Mouse (Mus musculus): ENCODE results near the gene Wnt3a.
"Not testable (repeated sequence)": the region's sequence is repeated elsewhere in the genome, so short reads cannot be mapped to it uniquely, and the experiment has no call there.

Gene Wnt3a

GRCm38 (mm10) chr11:59228122-59228953, 62.2 kb downstream of the Wnt3a start, which contains the start of gene Arf1:
Gene Arf1, minus strand, starts transcription at chr11:59228270.
- in situ Hi-C loops (cut with MboI; ENCODE audit: low pct_unique_long_range_greater_than_20kb in 1 of 2, low sequenced_read_pairs in 2 of 2, unreplicated experiment in 1 of 2) = no loop called here

GRCm38 (mm10) chr11:59227604-59228121, 62.9 kb downstream of the Wnt3a start:
- in situ Hi-C loops (cut with MboI; ENCODE audit: low pct_unique_long_range_greater_than_20kb in 1 of 2, low sequenced_read_pairs in 2 of 2, unreplicated experiment in 1 of 2) = no loop called here

- in situ Hi-C loops (cut with MboI; ENCODE audit: low pct_unique_long_range_greater_than_20kb in 1 of 2, low sequenced_read_pairs in 2 of 2, unreplicated experiment in 1 of 2) = no loop called here
These were observed 63.6 kb downstream of the Wnt3a start for GRCm38 (mm10) chr11:59226787-59227603.

- in situ Hi-C loops (cut with MboI; ENCODE audit: low pct_unique_long_range_greater_than_20kb in 1 of 2, low sequenced_read_pairs in 2 of 2, unreplicated experiment in 1 of 2) = no loop called here
These were observed 64.3 kb downstream of the Wnt3a start for GRCm38 (mm10) chr11:59226251-59226650.

GRCm38 (mm10) chr11:59225167-59225566, 65.4 kb downstream of the Wnt3a start:
- in situ Hi-C loops (cut with MboI; ENCODE audit: low pct_unique_long_range_greater_than_20kb in 1 of 2, low sequenced_read_pairs in 2 of 2, unreplicated experiment in 1 of 2) = no loop called here

- in situ Hi-C loops (cut with MboI; ENCODE audit: low pct_unique_long_range_greater_than_20kb in 1 of 2, low sequenced_read_pairs in 2 of 2, unreplicated experiment in 1 of 2) = no loop called here
These were observed 66.1 kb downstream of the Wnt3a start for GRCm38 (mm10) chr11:59224470-59224869.

GRCm38 (mm10) chr11:59224025-59224424, 66.5 kb downstream of the Wnt3a start:
- in situ Hi-C loops (cut with MboI; ENCODE audit: low pct_unique_long_range_greater_than_20kb in 1 of 2, low sequenced_read_pairs in 2 of 2, unreplicated experiment in 1 of 2) = no loop called here

- in situ Hi-C loops (cut with MboI; ENCODE audit: low pct_unique_long_range_greater_than_20kb in 1 of 2, low sequenced_read_pairs in 2 of 2, unreplicated experiment in 1 of 2) = no loop called here
These were observed 68.2 kb downstream of the Wnt3a start for GRCm38 (mm10) chr11:59222306-59222705.

GRCm38 (mm10) chr11:59221604-59222003, 68.9 kb downstream of the Wnt3a start:
- in situ Hi-C loops (cut with MboI; ENCODE audit: low pct_unique_long_range_greater_than_20kb in 1 of 2, low sequenced_read_pairs in 2 of 2, unreplicated experiment in 1 of 2) = no loop called here

- in situ Hi-C loops (cut with MboI; ENCODE audit: low pct_unique_long_range_greater_than_20kb in 1 of 2, low sequenced_read_pairs in 2 of 2, unreplicated experiment in 1 of 2) = no loop called here
These were observed 71.5 kb downstream of the Wnt3a start for GRCm38 (mm10) chr11:59219064-59219463.

GRCm38 (mm10) chr11:59218389-59218998, 72.1 kb downstream of the Wnt3a start:
- in situ Hi-C loops (cut with MboI; ENCODE audit: low pct_unique_long_range_greater_than_20kb in 1 of 2, low sequenced_read_pairs in 2 of 2, unreplicated experiment in 1 of 2) = no loop called here

GRCm38 (mm10) chr11:59216955-59217354, 73.6 kb downstream of the Wnt3a start:
- in situ Hi-C loops (cut with MboI; ENCODE audit: low pct_unique_long_range_greater_than_20kb in 1 of 2, low sequenced_read_pairs in 2 of 2, unreplicated experiment in 1 of 2) = no loop called here

GRCm38 (mm10) chr11:59212892-59213494, 77.6 kb downstream of the Wnt3a start:
- in situ Hi-C loops (cut with MboI; ENCODE audit: low pct_unique_long_range_greater_than_20kb in 1 of 2, low sequenced_read_pairs in 2 of 2, unreplicated experiment in 1 of 2) = no loop called here

GRCm38 (mm10) chr11:59212320-59212719, 78.2 kb downstream of the Wnt3a start:
- in situ Hi-C loops (cut with MboI; ENCODE audit: low pct_unique_long_range_greater_than_20kb in 1 of 2, low sequenced_read_pairs in 2 of 2, unreplicated experiment in 1 of 2) = not testable (repeated sequence)

- in situ Hi-C loops (cut with MboI; ENCODE audit: low pct_unique_long_range_greater_than_20kb in 1 of 2, low sequenced_read_pairs in 2 of 2, unreplicated experiment in 1 of 2) = not testable (repeated sequence)
These were observed 79.0 kb downstream of the Wnt3a start for GRCm38 (mm10) chr11:59211561-59211960.

GRCm38 (mm10) chr11:59210020-59210419, 80.5 kb downstream of the Wnt3a start:
- in situ Hi-C loops (cut with MboI; ENCODE audit: low pct_unique_long_range_greater_than_20kb in 1 of 2, low sequenced_read_pairs in 2 of 2, unreplicated experiment in 1 of 2) = no loop called here

GRCm38 (mm10) chr11:59209580-59209979, 81.0 kb downstream of the Wnt3a start:
- in situ Hi-C loops (cut with MboI; ENCODE audit: low pct_unique_long_range_greater_than_20kb in 1 of 2, low sequenced_read_pairs in 2 of 2, unreplicated experiment in 1 of 2) = no loop called here

GRCm38 (mm10) chr11:59209003-59209441, 81.5 kb downstream of the Wnt3a start:
- in situ Hi-C loops (cut with MboI; ENCODE audit: low pct_unique_long_range_greater_than_20kb in 1 of 2, low sequenced_read_pairs in 2 of 2, unreplicated experiment in 1 of 2) = no loop called here
